Mouse (Mus musculus) left cerebral cortex, postnatal 10 days (tissue): ENCODE data around the gene Luc7l3. TPM values are rescaled to one million over a fixed set of nuclear protein-coding genes. Genes with fewer than 3 reads are reported as not detected.

Experiments used
- DNase-seq, 2 experiments: peaks; one replicate each; pipeline ENCODE4 v3.0.0; 2021 to 2022; ENCODE audit warnings: low spot score in 2 of 2, mixed read lengths in 1 of 2; ENCODE audit errors: extremely low spot score in 1 of 2
- intact Hi-C: fragments of 180-260 bp; cut with DNase I; formaldehyde crosslinking; loops from one replicate; pipeline ENCODE4 v1.15.1; 2025
- total RNA-seq, 2 experiments: library from RNA; stranded (reverse); gene quantifications; 2 replicates each; pipeline ENCODE4 v1.2.3; 2021

Luc7l3 gene
- total RNA-seq, 2 experiments from 2014 or later = 125 to 131 TPM

GRCm38 (mm10) chr11:94317515-94317914 is 4.3 kb downstream of the Luc7l3 start:
- intact Hi-C loops = no loop called here
- DNase-seq = no peak

- DNase-seq = no peak
- intact Hi-C loops = no loop called here
Measured at GRCm38 (mm10) chr11:94317014-94317413, 4.8 kb downstream of the Luc7l3 start.

DNA sequence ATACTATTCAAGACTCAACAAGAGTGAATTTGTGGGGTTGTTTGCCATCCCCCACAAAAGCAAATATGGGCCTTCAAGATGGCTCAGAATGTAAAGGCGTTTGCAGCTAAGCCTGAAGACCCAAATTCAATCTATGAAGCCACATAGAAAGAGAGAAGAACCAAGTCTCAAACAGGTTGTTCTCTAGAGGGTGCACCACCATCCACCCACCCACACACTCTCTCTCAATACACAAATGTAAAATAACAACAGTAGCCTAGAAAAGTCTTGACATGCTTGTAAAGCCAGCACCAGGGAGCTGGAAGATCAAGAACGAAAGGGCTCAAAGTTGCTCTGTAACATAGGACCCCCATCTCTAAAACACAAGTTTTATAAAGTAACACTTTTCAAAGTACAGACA is 5.3 kb downstream of the Luc7l3 start:
- DNase-seq = no peak
- intact Hi-C loops = no loop called here

DNA sequence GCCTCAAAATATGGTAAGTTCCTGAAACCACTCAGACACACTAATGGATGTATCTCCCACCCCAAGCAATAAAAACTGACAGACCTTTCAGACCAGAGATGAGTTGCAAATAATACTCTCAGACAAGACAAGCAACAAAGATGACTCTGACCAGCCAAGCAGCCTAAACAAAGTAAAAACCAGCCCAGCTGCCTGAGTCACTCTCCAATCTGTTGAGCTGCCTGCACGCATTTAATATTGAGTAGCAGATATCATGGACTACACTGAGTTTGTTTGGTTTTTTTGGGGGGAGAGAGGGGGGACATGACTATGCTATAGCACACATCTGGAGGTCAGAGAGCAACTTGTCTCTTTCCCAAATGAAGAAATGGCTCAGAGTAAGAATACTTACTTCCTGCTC is 6.5 kb downstream of the Luc7l3 start:
- intact Hi-C loops = no loop called here
- no peak for DNase-seq

GRCm38 (mm10) chr11:94314098-94314652 is 7.6 kb downstream of the Luc7l3 start:
- no peak for DNase-seq
- intact Hi-C loops = no loop called here

GRCm38 (mm10) chr11:94312733-94313132 is 9.1 kb downstream of the Luc7l3 start:
- no peak for DNase-seq
- intact Hi-C loops = no loop called here

DNA sequence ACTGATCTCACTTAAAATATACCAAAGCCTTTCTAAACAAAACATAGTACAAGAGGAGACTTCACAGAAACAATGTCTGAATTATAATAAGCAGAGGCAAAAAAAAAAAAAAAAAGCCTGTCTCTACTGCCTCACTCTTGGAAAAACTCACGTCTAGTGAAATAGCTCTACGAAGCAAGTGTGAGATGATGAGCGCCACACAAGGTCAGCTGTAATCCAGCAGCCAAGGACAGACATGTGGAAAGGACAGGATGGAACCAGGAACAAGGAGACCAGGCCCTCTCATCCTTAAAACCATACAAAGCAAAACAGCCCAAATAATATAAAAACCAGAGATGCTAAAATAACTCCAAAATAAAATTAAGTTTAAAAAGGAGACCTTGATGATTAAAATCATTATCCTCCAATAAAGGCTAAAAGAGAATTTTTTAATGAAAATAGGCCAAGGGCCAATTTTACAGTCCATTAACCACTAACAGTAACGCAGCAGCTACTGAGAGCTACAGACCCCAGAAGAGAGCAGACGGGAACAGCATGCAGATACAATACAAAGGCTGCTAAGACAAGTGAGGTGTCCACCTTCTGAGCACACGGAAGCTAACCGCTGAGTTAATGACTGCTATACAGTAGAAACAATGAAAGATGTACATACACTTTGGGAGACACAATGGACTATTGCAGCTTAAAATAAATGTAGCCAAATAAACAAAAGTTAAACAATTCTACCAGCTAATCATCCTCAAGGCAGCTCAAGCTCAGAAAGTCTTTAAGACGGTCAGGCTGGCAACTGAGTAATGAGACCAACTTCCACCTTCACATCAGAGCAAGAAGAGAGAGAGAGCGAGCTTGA is 26.6 kb downstream of the Luc7l3 start:
- intact Hi-C loops = no loop called here
- no peak for DNase-seq

GRCm38 (mm10) chr11:94290062-94290740 is 31.6 kb downstream of the Luc7l3 start:
- DNase-seq = no peak
- intact Hi-C loops = no loop called here

DNA sequence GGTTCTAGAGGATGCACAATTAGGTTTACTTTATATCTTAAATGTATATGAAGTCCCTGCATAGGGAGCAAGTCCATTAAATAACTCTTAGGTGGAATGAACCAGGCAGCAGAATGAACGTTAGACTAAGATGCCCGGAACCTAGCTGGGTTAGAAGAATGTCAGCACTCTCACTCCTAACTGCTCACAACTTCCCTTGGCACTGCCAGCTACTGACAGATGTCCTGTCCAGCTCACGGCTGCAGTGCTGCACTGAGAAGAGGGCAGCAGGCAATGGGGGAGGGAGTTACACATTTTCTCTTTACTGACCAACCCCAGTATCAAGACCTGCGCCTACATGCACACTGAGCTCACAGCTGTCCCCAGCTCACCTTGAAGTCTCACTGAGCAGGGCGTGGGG is 34.7 kb downstream of the Luc7l3 start:
- intact Hi-C loops = no loop called here
- DNase-seq = no peak

GRCm38 (mm10) chr11:94285886-94286574 is 35.8 kb downstream of the Luc7l3 start:
- no peak for DNase-seq
- intact Hi-C loops = no loop called here

GRCm38 (mm10) chr11:94283536-94284099 is 38.2 kb downstream of the Luc7l3 start:
- intact Hi-C loops = no loop called here
- no peak for DNase-seq

DNA sequence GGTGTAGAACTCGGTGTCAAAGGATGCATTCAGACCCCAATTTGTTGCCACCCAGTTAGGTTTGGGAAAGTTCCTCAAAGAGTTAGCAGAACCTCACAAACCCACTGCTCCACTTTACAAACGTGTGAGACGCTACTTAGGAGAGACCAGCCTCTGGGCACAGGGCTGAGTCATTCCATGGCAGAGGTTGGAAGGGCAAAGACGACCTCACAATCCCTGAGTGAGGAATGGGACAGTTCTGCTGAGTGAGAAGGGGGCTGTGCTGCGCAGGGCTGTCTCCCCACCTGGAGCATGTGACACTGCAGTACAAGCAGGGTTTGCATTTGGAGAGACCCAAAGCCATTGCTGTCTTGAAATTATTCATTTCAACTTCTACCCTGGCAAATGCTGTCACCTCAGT is 39.5 kb downstream of the Luc7l3 start:
- no peak for DNase-seq
- intact Hi-C loops = no loop called here

DNA sequence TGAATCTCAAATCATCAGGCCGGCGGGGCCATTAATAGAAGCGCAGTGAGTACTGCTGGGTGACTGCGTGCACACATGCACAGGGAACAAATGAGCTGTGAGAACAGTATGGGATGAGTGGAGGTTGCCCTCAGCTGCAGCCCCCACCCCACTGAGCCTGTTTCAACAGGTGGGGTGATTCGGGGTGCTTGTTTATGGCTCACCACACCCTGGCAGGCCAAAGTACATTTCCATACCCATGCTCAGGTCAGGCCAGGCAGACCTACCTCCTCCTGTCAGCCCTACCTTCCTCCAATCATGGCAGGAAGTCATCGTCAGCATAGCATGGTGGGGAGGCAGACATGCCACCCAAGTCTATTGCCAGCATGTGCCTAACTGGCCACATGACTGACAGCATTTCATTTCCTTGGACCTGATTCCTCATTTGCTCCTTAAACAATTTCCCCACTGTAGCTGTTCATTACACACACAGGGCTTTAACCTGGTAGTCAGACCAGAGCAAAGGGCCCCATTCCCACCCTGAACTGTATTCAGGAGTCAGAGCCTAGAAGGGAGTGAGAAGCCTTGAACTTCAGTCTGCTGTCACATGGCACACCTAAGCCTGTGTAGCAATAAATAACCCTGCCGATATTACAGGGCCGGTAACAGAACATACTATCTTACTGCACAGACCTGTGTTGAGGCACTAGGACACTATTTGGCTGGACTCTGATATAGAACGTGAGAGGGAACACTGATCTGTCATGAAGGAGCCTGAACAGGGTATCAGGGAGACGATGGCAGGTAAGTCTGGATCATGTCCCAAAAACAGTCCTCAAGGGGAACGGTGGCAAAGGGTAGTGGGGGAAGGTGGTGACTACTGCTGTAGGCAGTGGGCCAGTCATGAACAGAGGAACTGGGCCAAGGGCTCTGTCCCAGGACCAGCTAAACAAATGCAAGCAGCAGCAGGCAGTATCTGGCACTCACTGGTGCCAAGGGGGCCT is 40.3 kb downstream of the Luc7l3 start, which contains the start of gene Gm21885:
TSS of gene Gm21885 (plus strand) at position 675 of the 983 bp plus-strand sequence.
- peak in 1 of 2 experiments; percentile 40 for DNase-seq
- intact Hi-C loops = no loop called here

DNA sequence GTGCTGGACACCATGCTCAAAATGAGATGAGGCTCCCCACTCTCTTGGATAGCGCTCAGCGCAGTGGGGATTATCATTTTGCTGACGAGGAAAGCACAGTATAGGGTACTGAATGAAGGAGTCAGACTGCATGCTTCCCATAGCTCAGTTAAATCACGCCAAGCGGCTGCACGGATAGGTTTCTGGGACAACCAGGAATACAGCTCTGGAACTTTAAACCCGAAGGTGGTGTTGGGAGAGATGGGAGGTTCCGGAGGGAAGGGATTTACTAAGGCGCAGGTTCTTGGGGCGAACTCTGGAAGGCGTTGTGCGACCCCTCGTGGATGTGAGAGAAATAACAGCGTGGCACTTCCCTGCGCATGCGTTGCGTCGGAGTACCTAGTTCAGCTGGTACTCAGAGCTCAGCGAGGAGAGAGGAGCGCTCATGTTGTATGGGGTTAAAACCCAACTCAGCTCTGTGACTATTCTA is 44.9 kb downstream of the Luc7l3 start:
- peak; percentile 89 to 91 for DNase-seq
- intact Hi-C loops = loop anchor here (1.0 to 2.0 kb wide), 2 partner anchors 41 to 148 kb away; no protein-coding TSS in a partner anchor

GRCm38 (mm10) chr11:94275686-94276085 is 46.1 kb downstream of the Luc7l3 start:
- intact Hi-C loops = loop anchor here (2.0 kb wide), 1 partner anchor 147 kb away; no protein-coding TSS in a partner anchor
- no peak for DNase-seq

DNA sequence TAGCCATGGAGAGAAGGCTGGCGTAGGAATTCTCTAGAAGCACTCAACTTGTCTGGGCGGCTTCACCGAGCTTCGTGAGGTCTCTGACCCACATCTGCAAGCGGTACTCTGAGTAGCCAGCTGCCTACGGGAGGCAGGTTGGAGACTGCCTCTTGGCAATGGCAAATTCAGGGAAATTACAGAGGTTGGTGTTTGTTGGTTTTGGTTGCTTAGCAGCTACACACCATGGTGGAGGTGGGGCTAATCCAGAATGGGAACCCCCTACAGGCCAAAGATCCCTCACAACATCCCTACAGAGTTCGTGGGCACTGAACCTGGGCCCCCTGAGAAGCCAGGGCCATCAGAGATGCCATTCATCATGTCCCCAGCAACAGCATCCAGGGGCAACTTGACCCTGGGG is 46.6 kb downstream of the Luc7l3 start:
- DNase-seq = no peak

DNA sequence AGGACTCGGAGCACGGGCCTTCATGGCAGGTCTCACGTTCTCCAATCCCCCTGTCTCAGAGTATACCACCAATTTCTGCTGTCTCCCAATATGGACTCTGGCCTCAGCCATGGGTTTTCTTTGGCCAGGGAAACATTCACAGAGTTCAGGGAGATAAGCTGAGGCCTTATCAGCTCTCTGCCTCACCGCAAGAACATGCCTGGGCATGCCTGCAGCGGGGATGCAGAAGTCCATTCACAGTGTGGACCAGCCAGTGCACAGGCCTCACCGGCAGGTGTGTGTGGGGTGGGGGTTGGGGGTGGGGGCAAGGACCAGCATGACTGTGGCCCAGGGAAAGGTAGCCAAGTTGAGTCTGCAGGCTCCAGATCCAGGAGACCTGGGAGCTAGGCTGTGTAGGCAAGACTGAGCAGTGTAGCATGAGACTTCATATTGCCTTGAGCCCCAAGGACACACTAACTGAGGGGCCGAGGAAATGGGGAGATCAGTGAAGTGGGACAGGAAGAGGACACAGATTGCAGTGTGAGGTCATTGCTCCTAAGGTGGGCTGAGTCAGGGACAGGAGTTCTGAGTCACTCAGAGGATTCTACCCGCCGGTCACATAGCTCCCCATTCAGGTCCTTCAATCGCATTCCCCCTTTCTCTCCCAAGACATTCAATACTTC is 47.5 kb downstream of the Luc7l3 start:
- intact Hi-C loops = no loop called here
- no peak for DNase-seq

More for the DNA sequence above, 46.6 kb downstream of the Luc7l3 start:
- intact Hi-C loops = no loop called here
